Mouse (Mus musculus): Measurements from ENCODE around the gene Snrpd3. TPM values are rescaled to one million over a fixed set of nuclear protein-coding genes. Genes with fewer than 3 reads are reported as not detected.
A peak's percentile ranks its signal among the peaks of the same experiment; 100 is the strongest.
"Not testable (repeated sequence)": the region's sequence is repeated elsewhere in the genome, so short reads cannot be mapped to it uniquely, and the experiment has no call there.

Gene Snrpd3
- polyA plus RNA-seq, 1 experiment from 2014 or later = 90.6 TPM

DNA sequence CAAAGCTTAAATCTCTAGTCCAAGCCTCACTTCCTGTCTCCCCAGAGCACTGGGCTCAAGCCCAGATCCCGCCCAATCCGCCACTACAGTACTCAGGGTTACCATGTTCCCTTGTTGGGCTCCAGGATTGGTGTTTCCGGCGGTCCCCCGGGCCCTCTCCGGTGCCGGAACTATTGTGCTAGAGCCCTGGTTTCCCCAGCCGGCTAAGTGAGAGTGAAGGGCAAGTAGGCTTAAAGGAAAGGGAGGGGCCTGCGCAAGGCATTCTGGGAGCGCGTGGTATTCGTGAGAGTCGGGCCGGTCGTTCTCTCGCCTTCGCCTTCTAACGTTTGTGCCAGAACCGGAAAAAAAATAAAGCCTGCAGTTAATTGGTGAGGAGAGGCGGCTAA, 400 bp downstream of the Snrpd3 start, which contains the start of gene Gucd1:
Gene Gucd1 (minus strand): TSS at position 215 of the 386 bp plus-strand sequence.
- peaks cover 36% of the 10 kb centered on the region for H3K36me3 ChIP-seq (ENCODE audit: control insufficient read depth, insufficient read depth, low read length)
- WGBS = 0% methylated on average over 20 of the region's 20 CpGs
- peak within 1 kb of the TSS; percentile 79 to 96 for H3K4me3 ChIP-seq (ENCODE audit: control insufficient read depth in 1 of 2, insufficient read depth in 1 of 2, low read depth in 1 of 2, low read length in 2 of 2)

DNA sequence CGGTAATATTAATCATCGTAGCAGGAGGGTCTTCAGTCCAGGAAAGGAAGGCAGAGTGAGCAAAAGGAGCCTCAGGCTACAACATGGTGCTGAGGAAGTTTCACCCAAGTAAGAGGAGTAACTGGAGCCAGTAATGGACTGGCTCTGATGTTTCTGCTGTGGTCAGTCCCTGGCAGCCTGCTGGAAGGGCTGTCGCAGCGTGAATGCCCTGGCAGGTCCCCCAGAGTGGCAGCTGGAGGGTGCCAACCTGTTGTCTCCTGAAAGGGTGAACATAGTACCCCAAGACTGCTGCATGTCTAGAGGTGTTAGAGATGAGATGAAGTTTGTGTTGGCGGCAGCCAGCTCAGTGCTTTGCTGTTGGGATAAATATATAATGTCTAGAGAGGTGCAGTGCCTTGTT, 3.2 kb downstream of the Snrpd3 start:
- WGBS = 93% methylated on average over 5 of the region's 5 CpGs
- no peak for ATAC-seq (ENCODE audit: insufficient number of reproducible peaks, insufficient read depth, low FRiP score, low read depth)
- Histone ChIP-seq H3K4me2 (ENCODE audit: low read length) (no peak overlapping the region), H3K27ac (replicated peaks in 1 of 2; ENCODE audit: control insufficient read depth in 1 of 2, insufficient read depth in 1 of 2, low read depth in 2 of 2, low read length in 2 of 2) (no peak overlapping the region), H3K4me1 (ENCODE audit: control insufficient read depth in 2 of 2, insufficient read depth in 2 of 2, low read length in 2 of 2) (peaks cover 4 to 26% of the 10 kb centered on the region in 2 experiments; a peak in 3 of 4 replicates), H3K9me3 (ENCODE audit: control insufficient read depth, low read length) (no peaks in the 10 kb centered on the region), H3K9ac (ENCODE audit: low read length) (no peak overlapping the region), H3K4me3 (ENCODE audit: control insufficient read depth in 1 of 2, insufficient read depth in 1 of 2, low read depth in 1 of 2, low read length in 2 of 2) (no peak overlapping the region), H3K27me3 (ENCODE audit: control insufficient read depth, insufficient read depth, low read length) (no peaks in the 10 kb centered on the region), H3K36me3 (ENCODE audit: control insufficient read depth, insufficient read depth, low read length) (peaks cover 57% of the 10 kb centered on the region)

More for the DNA sequence above, 400 bp downstream of the Snrpd3 start, which contains the start of gene Gucd1:
- H3K27me3 ChIP-seq (ENCODE audit: control insufficient read depth, insufficient read depth, low read length) = no peaks in the 10 kb centered on the region
- H3K9me3 ChIP-seq (ENCODE audit: control insufficient read depth, low read length) = no peaks in the 10 kb centered on the region
- ATAC-seq (ENCODE audit: insufficient number of reproducible peaks, insufficient read depth, low FRiP score, low read depth) = peak; percentile 82
- peak within 1 kb of the TSS; percentile 98 to 99 for H3K27ac ChIP-seq (replicated peaks in 1 of 2; ENCODE audit: control insufficient read depth in 1 of 2, insufficient read depth in 1 of 2, low read depth in 2 of 2, low read length in 2 of 2)
- peak within 1 kb of the TSS; percentile 92 for H3K9ac ChIP-seq (ENCODE audit: low read length)
- peaks cover 7 to 36% of the 10 kb centered on the region in 2 experiments; a peak in 3 of 4 replicates for H3K4me1 ChIP-seq (ENCODE audit: control insufficient read depth in 2 of 2, insufficient read depth in 2 of 2, low read length in 2 of 2)
- peak within 1 kb of the TSS; percentile 71 for H3K4me2 ChIP-seq (ENCODE audit: low read length)

DNA sequence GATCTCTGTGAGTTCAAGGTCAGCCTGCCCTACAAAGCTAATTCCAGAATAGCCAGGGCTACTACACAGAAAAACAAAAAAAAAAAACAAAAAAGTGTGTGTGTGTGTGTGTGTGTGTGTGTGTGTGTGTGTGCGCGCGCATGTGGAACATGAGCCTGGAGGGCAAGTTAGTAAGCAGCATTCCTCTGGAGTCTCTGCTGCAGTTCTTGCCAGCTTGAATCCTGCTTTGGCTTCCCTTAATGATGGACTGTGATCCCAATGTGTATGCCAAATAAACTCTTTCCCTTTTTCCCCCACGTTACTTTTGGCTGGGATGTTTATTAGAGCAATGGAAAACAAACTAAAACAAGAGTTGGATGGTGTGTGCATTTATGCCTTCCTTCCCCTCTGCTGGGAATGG, 4.3 kb downstream of the Snrpd3 start:
- H3K4me3 ChIP-seq (ENCODE audit: control insufficient read depth in 1 of 2, insufficient read depth in 1 of 2, low read depth in 1 of 2, low read length in 2 of 2) = no peak overlapping the region
- ATAC-seq (ENCODE audit: insufficient number of reproducible peaks, insufficient read depth, low FRiP score, low read depth) = no peak
- peaks cover 2 to 17% of the 10 kb centered on the region in 2 experiments; a peak in 3 of 4 replicates for H3K4me1 ChIP-seq (ENCODE audit: control insufficient read depth in 2 of 2, insufficient read depth in 2 of 2, low read length in 2 of 2)
- H3K27ac ChIP-seq (replicated peaks in 1 of 2; ENCODE audit: control insufficient read depth in 1 of 2, insufficient read depth in 1 of 2, low read depth in 2 of 2, low read length in 2 of 2) = no peak overlapping the region
- H3K4me2 ChIP-seq (ENCODE audit: low read length) = no peak overlapping the region
- H3K36me3 ChIP-seq (ENCODE audit: control insufficient read depth, insufficient read depth, low read length) = peaks cover 64% of the 10 kb centered on the region
- no peaks in the 10 kb centered on the region for H3K9me3 ChIP-seq (ENCODE audit: control insufficient read depth, low read length)
- H3K27me3 ChIP-seq (ENCODE audit: control insufficient read depth, insufficient read depth, low read length) = no peaks in the 10 kb centered on the region
- no peak overlapping the region for H3K9ac ChIP-seq (ENCODE audit: low read length)
- 97% methylated on average over 4 of the region's 4 CpGs for WGBS

DNA sequence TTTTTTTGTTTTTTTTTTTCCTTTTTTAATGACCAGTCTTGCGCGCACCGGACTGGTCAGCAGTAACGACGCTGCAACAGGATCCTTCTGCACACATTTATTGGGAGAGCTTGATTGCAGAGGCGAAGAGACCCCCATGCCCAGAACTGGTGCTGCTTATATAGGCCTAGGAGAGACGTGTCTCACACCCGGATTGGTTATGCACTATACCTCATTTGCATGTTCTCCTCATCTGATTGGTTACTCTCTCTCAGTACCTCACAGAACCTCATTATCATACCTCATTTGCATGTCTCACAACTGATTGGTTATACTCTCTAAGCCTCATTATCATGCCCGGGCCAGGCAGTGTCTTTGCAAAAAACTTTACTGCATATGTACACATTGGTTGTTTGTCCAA, 8.1 kb downstream of the Snrpd3 start:
- not testable (repeated sequence) for H3K4me3 ChIP-seq (ENCODE audit: control insufficient read depth in 1 of 2, insufficient read depth in 1 of 2, low read depth in 1 of 2, low read length in 2 of 2); H3K27me3 ChIP-seq (ENCODE audit: control insufficient read depth, insufficient read depth, low read length); H3K4me1 ChIP-seq (ENCODE audit: control insufficient read depth in 2 of 2, insufficient read depth in 2 of 2, low read length in 2 of 2); H3K4me2 ChIP-seq (ENCODE audit: low read length); H3K9me3 ChIP-seq (ENCODE audit: control insufficient read depth, low read length); H3K27ac ChIP-seq (replicated peaks in 1 of 2; ENCODE audit: control insufficient read depth in 1 of 2, insufficient read depth in 1 of 2, low read depth in 2 of 2, low read length in 2 of 2); H3K9ac ChIP-seq (ENCODE audit: low read length); ATAC-seq (ENCODE audit: insufficient number of reproducible peaks, insufficient read depth, low FRiP score, low read depth)
- 98% methylated on average over 9 of the region's 9 CpGs for WGBS
- H3K36me3 ChIP-seq (ENCODE audit: control insufficient read depth, insufficient read depth, low read length) = peaks cover 75% of the 10 kb centered on the region

DNA sequence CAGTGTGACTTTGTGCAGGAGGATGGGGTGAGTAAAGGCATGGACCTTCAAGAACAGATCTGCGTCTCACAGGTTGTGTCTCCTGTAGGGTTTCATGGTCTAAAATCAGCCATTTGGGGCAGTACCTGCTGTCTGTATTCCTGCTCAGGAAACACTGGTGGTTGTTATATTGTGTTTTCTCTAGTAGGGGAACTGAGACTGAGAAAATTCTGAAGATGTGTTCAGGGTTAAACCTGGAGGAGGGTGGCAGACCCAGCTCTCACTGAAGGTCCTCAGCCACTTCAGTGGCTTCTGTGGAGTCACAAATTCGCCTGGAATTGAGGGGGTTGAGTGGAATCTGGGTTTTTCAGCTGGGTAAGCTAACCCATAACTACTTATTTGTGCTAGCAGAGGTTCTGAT, 13.0 kb downstream of the Snrpd3 start:
- WGBS = 87% methylated on average over 2 of the region's 2 CpGs
- ATAC-seq (ENCODE audit: insufficient number of reproducible peaks, insufficient read depth, low FRiP score, low read depth) = no peak

DNA sequence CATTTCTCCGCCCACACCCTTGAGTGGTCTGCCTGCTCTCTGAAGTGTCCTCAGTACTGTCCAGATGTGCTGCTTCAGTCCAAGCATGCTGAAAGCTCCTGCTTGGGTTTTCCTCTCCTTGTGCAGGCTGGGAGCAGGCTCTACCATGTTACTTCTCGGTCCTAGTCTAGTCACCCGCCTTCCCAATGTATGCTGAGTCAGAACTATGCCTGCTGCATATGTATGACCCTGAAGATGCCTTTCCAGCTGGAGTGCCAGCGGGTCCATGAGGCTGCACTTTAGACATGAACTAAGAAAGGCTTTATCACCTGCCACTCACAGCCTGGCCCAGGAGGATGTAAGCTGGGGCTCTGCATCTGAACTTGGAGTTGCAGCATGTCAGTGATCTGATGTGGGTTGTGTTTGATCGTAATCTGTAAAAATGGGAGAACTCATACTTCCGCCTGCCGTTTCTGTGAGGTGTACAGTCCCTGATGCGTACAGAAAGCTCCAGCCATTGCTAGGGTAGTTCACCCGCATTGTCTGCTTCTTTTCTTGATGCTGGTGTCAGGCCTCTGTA, 14.3 kb downstream of the Snrpd3 start:
- Histone ChIP-seq H3K27ac (replicated peaks in 1 of 2; ENCODE audit: control insufficient read depth in 1 of 2, insufficient read depth in 1 of 2, low read depth in 2 of 2, low read length in 2 of 2) (no peak overlapping the region), H3K4me2 (ENCODE audit: low read length) (no peak overlapping the region), H3K4me3 (ENCODE audit: control insufficient read depth in 1 of 2, insufficient read depth in 1 of 2, low read depth in 1 of 2, low read length in 2 of 2) (no peak overlapping the region), H3K9ac (ENCODE audit: low read length) (no peak overlapping the region), H3K9me3 (ENCODE audit: control insufficient read depth, low read length) (no peaks in the 10 kb centered on the region), H3K36me3 (ENCODE audit: control insufficient read depth, insufficient read depth, low read length) (peaks cover 68% of the 10 kb centered on the region), H3K27me3 (ENCODE audit: control insufficient read depth, insufficient read depth, low read length) (no peaks in the 10 kb centered on the region), H3K4me1 (ENCODE audit: control insufficient read depth in 2 of 2, insufficient read depth in 2 of 2, low read length in 2 of 2) (peaks cover 5 to 19% of the 10 kb centered on the region in 2 experiments)
- ATAC-seq (ENCODE audit: insufficient number of reproducible peaks, insufficient read depth, low FRiP score, low read depth) = no peak
- 90% methylated on average over 9 of the region's 9 CpGs for whole genome bisulfite sequencing

More for the DNA sequence above, 13.0 kb downstream of the Snrpd3 start:
- Histone ChIP-seq H3K9me3 (ENCODE audit: control insufficient read depth, low read length) (no peaks in the 10 kb centered on the region), H3K36me3 (ENCODE audit: control insufficient read depth, insufficient read depth, low read length) (peaks cover 67% of the 10 kb centered on the region), H3K27me3 (ENCODE audit: control insufficient read depth, insufficient read depth, low read length) (no peaks in the 10 kb centered on the region), H3K27ac (replicated peaks in 1 of 2; ENCODE audit: control insufficient read depth in 1 of 2, insufficient read depth in 1 of 2, low read depth in 2 of 2, low read length in 2 of 2) (no peak overlapping the region), H3K9ac (ENCODE audit: low read length) (no peak overlapping the region), H3K4me2 (ENCODE audit: low read length) (no peak overlapping the region), H3K4me3 (ENCODE audit: control insufficient read depth in 1 of 2, insufficient read depth in 1 of 2, low read depth in 1 of 2, low read length in 2 of 2) (no peak overlapping the region), H3K4me1 (ENCODE audit: control insufficient read depth in 2 of 2, insufficient read depth in 2 of 2, low read length in 2 of 2) (peaks cover 5 to 11% of the 10 kb centered on the region in 2 experiments)

DNA sequence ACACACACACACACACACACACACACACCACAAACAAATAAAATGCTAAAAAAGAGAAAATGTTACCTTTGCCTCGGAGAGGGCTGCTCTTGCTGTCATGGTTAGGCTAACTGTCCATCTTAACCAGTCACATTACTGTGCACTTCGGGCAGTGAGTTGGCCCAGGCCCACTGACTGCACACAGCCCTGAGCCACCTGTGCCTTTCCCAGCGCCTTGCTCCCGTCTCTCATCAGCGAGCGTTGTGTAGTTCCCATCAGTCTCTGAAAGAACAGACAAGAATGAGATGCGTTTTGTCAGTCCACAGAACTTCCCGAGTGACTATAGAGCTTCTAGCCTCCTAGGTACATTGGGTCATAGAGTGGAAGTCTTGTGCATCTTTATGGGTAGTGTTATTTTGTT, 16.9 kb downstream of the Snrpd3 start:
- Histone ChIP-seq H3K4me3 (ENCODE audit: control insufficient read depth in 1 of 2, insufficient read depth in 1 of 2, low read depth in 1 of 2, low read length in 2 of 2) (no peak overlapping the region), H3K4me2 (ENCODE audit: low read length) (no peak overlapping the region), H3K9me3 (ENCODE audit: control insufficient read depth, low read length) (0 out of 2 replicates have a peak, but pooled peaks cover 5% of the 10 kb centered on the region), H3K4me1 (ENCODE audit: control insufficient read depth in 2 of 2, insufficient read depth in 2 of 2, low read length in 2 of 2) (peaks cover 5 to 19% of the 10 kb centered on the region in 2 experiments), H3K27me3 (ENCODE audit: control insufficient read depth, insufficient read depth, low read length) (no peaks in the 10 kb centered on the region), H3K27ac (replicated peaks in 1 of 2; ENCODE audit: control insufficient read depth in 1 of 2, insufficient read depth in 1 of 2, low read depth in 2 of 2, low read length in 2 of 2) (peak overlapping the region in 1 of 2 experiments; percentile 4; a peak in 1 of 4 replicates), H3K9ac (ENCODE audit: low read length) (no peak overlapping the region), H3K36me3 (ENCODE audit: control insufficient read depth, insufficient read depth, low read length) (peaks cover 52% of the 10 kb centered on the region)
- WGBS = 90% methylated on average over 8 of the region's 8 CpGs
- ATAC-seq (ENCODE audit: insufficient number of reproducible peaks, insufficient read depth, low FRiP score, low read depth) = no peak
